Mouse (Mus musculus) intestine, postnatal 0 days (tissue): ENCODE results near the gene Rraga. TPM values are rescaled to one million over a fixed set of nuclear protein-coding genes. Genes with fewer than 3 reads are reported as not detected.
"Not testable (repeated sequence)": the region's sequence is repeated elsewhere in the genome, so short reads cannot be mapped to it uniquely, and the experiment has no call there.

Source experiments
- ATAC-seq: fragments of 200-750 bp; cut with Nextera tagmentation; 2 replicates; pipeline ENCODE4 v1.8.0; 2017; ENCODE audit warnings: mild to moderate bottlenecking, moderate TSS enrichment, moderate library complexity
- H3K27ac ChIP-seq: fragments of 300-500 bp; sonication (generic); 2 replicates; pipeline ENCODE4 v1.5.1; 2014; ENCODE audit warnings: mild to moderate bottlenecking, low read depth, low read length, moderate library complexity
- H3K27me3 ChIP-seq: fragments of 300-500 bp; sonication (generic); replicated peaks from 2 replicates; pipeline ENCODE4 v1.6.1; 2014; ENCODE audit warnings: low read length, mixed read lengths; ENCODE audit not compliant: control insufficient read depth, insufficient read depth
- H3K36me3 ChIP-seq: fragments of 300-500 bp; sonication (generic); 2 replicates; pipeline ENCODE4 v1.6.1; 2014; ENCODE audit warnings: mild to moderate bottlenecking, moderate library complexity; ENCODE audit not compliant: control insufficient read depth, insufficient read depth
- H3K4me1 ChIP-seq: fragments of 300-500 bp; sonication (generic); replicated peaks from 2 replicates; pipeline ENCODE4 v1.6.1; 2014; ENCODE audit warnings: antibody characterized with exemption, low read length, mixed read lengths; ENCODE audit not compliant: control insufficient read depth, insufficient read depth
- H3K4me2 ChIP-seq: fragments of 300-500 bp; sonication (generic); replicated peaks from 2 replicates; pipeline ENCODE4 v1.6.1; 2014; ENCODE audit warnings: low read depth, mild to moderate bottlenecking, moderate library complexity
- H3K4me3 ChIP-seq: fragments of 300-500 bp; sonication (generic); 2 replicates; pipeline ENCODE4 v1.5.1; 2014; ENCODE audit warnings: low read depth, low read length
- H3K9ac ChIP-seq: fragments of 300-500 bp; sonication (generic); 2 replicates; pipeline ENCODE4 v1.6.1; 2014; ENCODE audit warnings: mild to moderate bottlenecking, low read depth, low read length
- H3K9me3 ChIP-seq: fragments of 300-500 bp; sonication (generic); 2 replicates; pipeline ENCODE4 v1.6.1; 2016; ENCODE audit warnings: mixed run types; ENCODE audit not compliant: control insufficient read depth
- CTCF ChIP-seq: sonication (generic); IDR thresholded peaks from 2 replicates; pipeline ENCODE4 v1.5.1; 2016; ENCODE audit warnings: low read depth, mild to moderate bottlenecking, control low read depth, antibody characterized with exemption, moderate library complexity
- WGBS: fragments of 180-500 bp; shearing (Covaris S2); extraction: QIAGEN DNeasy Blood & Tissue Kit; methylation state at CpG from one replicate; pipeline ENCODE4 v1.1.7; 2014; 5-methylcytosine and 5-hydroxymethylcytosine counted together
- polyA plus RNA-seq: library from polyadenylated mRNA; unstranded; fragments of >200 nt; fragmentation: Nextera tagmentation; extraction: Ambion mirVana; gene quantifications from 2 replicates; pipeline ENCODE4 v1.2.1, GENCODE M21; 2015

The Rraga gene
- polyA plus RNA-seq, 1 experiment from 2014 or later, result 38.6 TPM

DNA sequence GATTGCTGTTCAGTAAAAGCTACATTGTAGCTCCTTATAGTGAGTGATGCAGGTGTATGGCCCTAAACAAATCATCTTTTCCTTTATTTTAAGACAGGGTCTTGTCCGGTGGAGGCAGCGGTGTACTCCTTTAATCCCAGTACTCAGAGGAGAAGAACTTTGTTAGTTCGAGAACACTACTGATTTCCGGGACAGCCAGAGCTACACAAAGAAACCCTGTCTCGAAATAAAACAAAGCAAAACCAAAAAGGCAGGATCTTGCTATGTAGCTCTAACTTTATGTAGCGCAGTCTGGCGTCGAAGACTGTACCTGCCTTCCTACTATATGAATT is 36.8 kb downstream of the Rraga start:
- H3K36me3 ChIP-seq, result no peaks in the 10 kb centered on the region; the same call in 1 of the 2 replicates
- no peak; the same call in 1 of the 2 replicates for ATAC-seq
- H3K4me3 ChIP-seq, result peak overlapping the region; percentile 90
- H3K27ac ChIP-seq, result peak overlapping the region; percentile 75
- H3K27me3 ChIP-seq, result no peaks in the 10 kb centered on the region
- H3K9ac ChIP-seq, result peak overlapping the region; percentile 73
- no peak for TF ChIP-seq CTCF
- H3K9me3 ChIP-seq, result no peaks in the 10 kb centered on the region
- no peaks in the 10 kb centered on the region for H3K4me1 ChIP-seq
- H3K4me2 ChIP-seq, result peak overlapping the region; percentile 91
- 26% methylated on average over 8 of the region's 8 CpGs for WGBS

- Histone ChIP-seq H3K4me3 (no peak overlapping the region), H3K4me2 (no peak overlapping the region), H3K4me1 (no peaks in the 10 kb centered on the region), H3K9me3 (no peaks in the 10 kb centered on the region), H3K9ac (no peak overlapping the region), H3K27me3 (no peaks in the 10 kb centered on the region), H3K36me3 (no peaks in the 10 kb centered on the region), H3K27ac (no peak overlapping the region)
- ATAC-seq, result no peak
- TF ChIP-seq CTCF, result no peak
- 68% methylated on average over 2 of the region's 2 CpGs for WGBS
Observed at GRCm38 (mm10) chr4:86620506-86620905, 45.0 kb downstream of the Rraga start.

DNA sequence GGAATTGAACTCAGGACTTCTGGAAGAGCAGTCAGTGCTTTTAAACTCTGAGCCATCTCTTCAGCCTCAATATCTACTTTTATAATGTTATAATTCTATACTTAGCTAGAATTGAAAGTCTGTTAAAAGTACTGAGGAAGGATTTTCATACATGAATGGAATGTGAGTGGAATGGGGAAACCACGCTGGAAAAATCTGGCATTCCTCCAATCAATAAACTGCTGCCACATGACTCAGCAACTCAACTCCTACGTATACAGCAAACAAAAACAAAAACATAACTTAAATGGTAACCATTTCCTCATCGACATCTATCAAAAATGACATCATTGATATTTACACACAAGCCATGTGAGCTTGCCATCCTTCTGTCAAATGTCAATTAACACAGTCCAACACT is 46.6 kb downstream of the Rraga start:
- Histone ChIP-seq H3K4me2 (no peak overlapping the region), H3K4me3 (no peak overlapping the region), H3K27ac (no peak overlapping the region), H3K4me1 (no peaks in the 10 kb centered on the region), H3K9me3 (no peaks in the 10 kb centered on the region), H3K36me3 (no peaks in the 10 kb centered on the region), H3K27me3 (no peaks in the 10 kb centered on the region), H3K9ac (no peak overlapping the region)
- TF ChIP-seq CTCF, result no peak
- 52% methylated on average over 3 of the region's 3 CpGs for WGBS
- ATAC-seq, result no peak

DNA sequence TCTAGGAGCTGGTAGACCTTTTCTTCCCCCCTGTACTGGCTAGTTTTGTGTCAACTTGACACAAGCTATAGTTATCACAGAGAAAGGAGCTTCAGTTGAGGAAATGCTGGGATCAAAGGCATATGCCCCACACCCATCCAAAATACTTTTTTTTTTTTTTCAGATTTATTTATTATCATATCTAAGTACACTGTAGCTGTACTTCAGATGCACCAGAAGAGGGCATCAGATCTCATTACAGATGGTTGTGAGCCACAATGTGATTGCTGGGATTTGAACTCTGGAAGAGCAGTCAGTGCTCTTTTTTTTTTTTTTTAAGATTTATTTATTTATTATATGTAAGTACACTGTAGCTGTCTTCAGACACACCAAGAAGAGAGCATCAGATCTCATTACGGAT is 47.1 kb downstream of the Rraga start:
- H3K9ac ChIP-seq, H3K27ac ChIP-seq, H3K4me3 ChIP-seq, H3K36me3 ChIP-seq, ATAC-seq, H3K4me1 ChIP-seq, H3K27me3 ChIP-seq, H3K4me2 ChIP-seq, H3K9me3 ChIP-seq: not testable (repeated sequence)
- WGBS, result 96% methylated on average over 1 of the region's 1 CpGs
- TF ChIP-seq CTCF, result peak; percentile 39

- no peak overlapping the region for H3K4me3 ChIP-seq
- H3K4me1 ChIP-seq, result no peaks in the 10 kb centered on the region
- no peaks in the 10 kb centered on the region for H3K27me3 ChIP-seq
- TF ChIP-seq CTCF, result no peak
- H3K9ac ChIP-seq, result no peak overlapping the region
- no peaks in the 10 kb centered on the region for H3K9me3 ChIP-seq
- no peak overlapping the region for H3K27ac ChIP-seq
- no peaks in the 10 kb centered on the region for H3K36me3 ChIP-seq
- WGBS, result 81% methylated on average over 5 of the region's 5 CpGs
- no peak for ATAC-seq
- H3K4me2 ChIP-seq, result no peak overlapping the region
Observed at GRCm38 (mm10) chr4:86625463-86625862, 50.0 kb downstream of the Rraga start.

GRCm38 (mm10) chr4:86626496-86626895 is 51.0 kb downstream of the Rraga start:
- peak; percentile 99 for ATAC-seq
- 39% methylated on average over 7 of the region's 7 CpGs for WGBS

More at GRCm38 (mm10) chr4:86626496-86626895, 51.0 kb downstream of the Rraga start:
- 0 out of 2 replicates have a peak overlapping the region, but pooled peaks have one; percentile 51 for H3K27ac ChIP-seq
- H3K9ac ChIP-seq, H3K27me3 ChIP-seq, H3K4me1 ChIP-seq, H3K4me2 ChIP-seq, H3K36me3 ChIP-seq, H3K9me3 ChIP-seq, H3K4me3 ChIP-seq: not testable (repeated sequence)

Other genes with a start within 250 kb of the Rraga start
- gene Saxo1, start 17.3 kb upstream of the Rraga start, polyA plus RNA-seq, result not detected in 2 replicates
- 3.0 and 3.1 TPM in 2 replicates for gene Haus6, start 36.4 kb downstream of the Rraga start, polyA plus RNA-seq
- gene Plin2, start 94.4 kb downstream of the Rraga start, polyA plus RNA-seq, result 500 and 531 TPM in 2 replicates
- gene Dennd4c, start 172.9 kb downstream of the Rraga start, polyA plus RNA-seq, result 3.2 and 3.8 TPM in 2 replicates